Comparison of ENCODE assay signal across 11 mouse cellular contexts in the genomic region with DNA sequence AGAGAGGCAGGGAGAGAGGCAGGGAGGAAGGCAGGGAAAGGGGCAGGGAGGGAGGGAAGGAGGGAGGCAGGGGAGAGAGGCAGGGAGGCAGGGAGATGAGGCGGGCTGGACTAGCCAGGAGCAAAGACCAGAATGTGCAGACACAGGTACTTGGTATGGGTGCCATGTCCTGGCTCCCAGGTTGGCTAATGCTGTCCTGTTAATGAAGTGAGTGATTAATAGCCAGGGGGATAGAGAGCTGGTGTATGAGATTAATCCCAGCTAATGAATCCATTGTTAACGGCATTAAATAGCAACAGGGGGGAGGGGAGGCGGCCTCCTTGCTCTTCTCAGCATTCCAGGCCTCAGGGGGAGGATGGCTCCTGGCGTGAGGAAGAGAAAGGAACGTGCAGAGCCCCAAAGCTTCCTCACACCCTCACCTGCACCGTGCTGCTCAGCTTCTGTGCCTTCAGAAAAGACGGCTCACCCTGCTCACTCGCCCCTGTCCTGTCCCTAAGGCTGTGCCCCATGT. TPM values are rescaled to one million over a fixed set of nuclear protein-coding genes. Genes with fewer than 3 reads are reported as not detected.
A peak's percentile ranks its signal among the peaks of the same experiment; 100 is the strongest.
DNase-seq lines count a peak whose midpoint lies in the region; ATAC-seq and TF ChIP-seq lines count a peak whose summit lies in the region.
"Had no signal": no experiment of that assay in that cellular context is flagged by ENCODE, and none has a peak within 500 bp of the region (broad histone marks: within the 10 kb centered on the region; RNA-seq: fewer than 3 reads in every experiment).

No protein-coding gene starts in this region.

- no peak for TF ChIP-seq CTCF in liver, postnatal 0 days (IDR thresholded peaks at IDR 0.05; ENCODE audit: low read depth)

- H3K27ac ChIP-seq in neural tube, embryonic 11.5 days (ENCODE audit: low read depth, low read length) = no peak overlapping the region
- H3K27ac ChIP-seq in midbrain, embryonic 13.5 days = peak overlapping the region; percentile 76
- no peak overlapping the region for H3K27ac ChIP-seq in liver, postnatal 0 days (ENCODE audit: low read depth)
- H3K27ac ChIP-seq in heart, embryonic 12.5 days (ENCODE audit: poor library complexity, severe bottlenecking) = no peak overlapping the region
- H3K27ac ChIP-seq: macrophage had no signal

- WGBS in neural tube, embryonic 11.5 days = 11% methylated on average over 8 of the region's 8 CpGs
- WGBS in midbrain, embryonic 13.5 days = 4% methylated on average over 8 of the region's 8 CpGs
- 29% methylated on average over 7 of the region's 8 CpGs for WGBS in liver, postnatal 0 days (ENCODE audit: insufficient replicate concordance)
- 5% methylated on average over 8 of the region's 8 CpGs for WGBS in heart, embryonic 12.5 days

- no peak overlapping the region for H3K9ac ChIP-seq in neural tube, embryonic 11.5 days (ENCODE audit: low read length)
- H3K9ac ChIP-seq in midbrain, embryonic 13.5 days (replicated peaks) = 0 out of 2 replicates have a peak overlapping the region, but pooled peaks have one; percentile 23
- no peak overlapping the region for H3K9ac ChIP-seq in liver, postnatal 0 days (replicated peaks)
- H3K9ac ChIP-seq in heart, embryonic 12.5 days = no peak overlapping the region

- no peaks in the 10 kb centered on the region for H3K27me3 ChIP-seq in neural tube, embryonic 11.5 days (ENCODE audit: control insufficient read depth, insufficient read depth, low read length)
- H3K27me3 ChIP-seq in midbrain, embryonic 13.5 days = no peaks in the 10 kb centered on the region
- no peaks in the 10 kb centered on the region for H3K27me3 ChIP-seq in liver, postnatal 0 days (ENCODE audit: insufficient read depth, low read length)
- peaks cover 72% of the 10 kb centered on the region for H3K27me3 ChIP-seq in heart, embryonic 12.5 days (replicated peaks)

- H3K36me3 ChIP-seq in neural tube, embryonic 11.5 days (ENCODE audit: control insufficient read depth, insufficient read depth, low read length) = no peaks in the 10 kb centered on the region
- no peaks in the 10 kb centered on the region for H3K36me3 ChIP-seq in midbrain, embryonic 13.5 days
- H3K36me3 ChIP-seq in liver, postnatal 0 days (replicated peaks; ENCODE audit: insufficient read depth, low read length) = no peaks in the 10 kb centered on the region
- H3K36me3 ChIP-seq in heart, embryonic 12.5 days = no peaks in the 10 kb centered on the region

- no peaks in the 10 kb centered on the region for H3K9me3 ChIP-seq in neural tube, embryonic 11.5 days (ENCODE audit: control insufficient read depth, low read length)
- H3K9me3 ChIP-seq in midbrain, embryonic 13.5 days = no peaks in the 10 kb centered on the region
- H3K9me3 ChIP-seq in liver, postnatal 0 days (ENCODE audit: low read length) = no peaks in the 10 kb centered on the region
- no peaks in the 10 kb centered on the region for H3K9me3 ChIP-seq in heart, embryonic 12.5 days (replicated peaks)

- no peak overlapping the region for H3K4me3 ChIP-seq in neural tube, embryonic 11.5 days (ENCODE audit: low read depth, low read length)
- H3K4me3 ChIP-seq in midbrain, embryonic 13.5 days (replicated peaks) = no peak overlapping the region
- H3K4me3 ChIP-seq in liver, postnatal 0 days (ENCODE audit: low read depth, low read length) = no peak overlapping the region
- no peak overlapping the region for H3K4me3 ChIP-seq in heart, embryonic 12.5 days

- peak; percentile 24 for DNase-seq in neural tube, embryonic 11.5 days (ENCODE audit: low spot score)
- DNase-seq in neural tube, embryonic 10.5 days (ENCODE audit: extremely low spot score, low spot score) = no peak
- peak; percentile 7 to 25 for DNase-seq in kidney, adult 8-10 months
- DNase-seq in liver, postnatal 0 days = no peak
- DNase-seq in adrenal gland, postnatal 14 days = no peak
- no peak for DNase-seq in left cerebral cortex, adult 8-10 months (ENCODE audit: low spot score in 2 of 2)
- DNase-seq: adrenal gland, postnatal 10 days; cerebellum, adult 8-10 months had no signal

- H3K4me2 ChIP-seq in neural tube, embryonic 11.5 days (ENCODE audit: low read depth) = no peak overlapping the region
- H3K4me2 ChIP-seq in midbrain, embryonic 13.5 days (replicated peaks) = 0 out of 2 replicates have a peak overlapping the region, but pooled peaks have one; percentile 9
- no peak overlapping the region for H3K4me2 ChIP-seq in liver, postnatal 0 days (ENCODE audit: low read depth, low read length)
- H3K4me2 ChIP-seq in heart, embryonic 12.5 days = no peak overlapping the region

- TF ChIP-seq EP300 in liver, postnatal 0 days (IDR thresholded peaks at IDR 0.05; ENCODE audit: low read depth) = no peak

- peak; percentile 55 for ATAC-seq in neural tube, embryonic 11.5 days (ENCODE audit: insufficient read depth, low FRiP score, low TSS enrichment)
- ATAC-seq in midbrain, embryonic 13.5 days = peak; percentile 73
- no peak for ATAC-seq in liver, postnatal 0 days
- ATAC-seq in heart, embryonic 12.5 days (ENCODE audit: insufficient number of reproducible peaks, low FRiP score) = no peak

- H3K4me1 ChIP-seq in neural tube, embryonic 11.5 days (ENCODE audit: control insufficient read depth, insufficient read depth, low read length) = peaks cover 3% of the 10 kb centered on the region; the same call in 1 of the 2 replicates
- H3K4me1 ChIP-seq in midbrain, embryonic 13.5 days (replicated peaks) = peaks cover 19% of the 10 kb centered on the region
- H3K4me1 ChIP-seq in liver, postnatal 0 days (ENCODE audit: insufficient read depth) = no peaks in the 10 kb centered on the region
- peaks cover 5% of the 10 kb centered on the region for H3K4me1 ChIP-seq in heart, embryonic 12.5 days (replicated peaks)

RNA-seq across cellular contexts. Expression of gene Scmh1, which starts 45.0 kb away (rescaled TPM):
- polyA plus RNA-seq in neural tube, embryonic 11.5 days (2014; fragmentation: Nextera tagmentation; extraction: Ambion mirVana) = 59.4 and 60.1 TPM in 2 replicates
- 77.4 and 79.9 TPM in 2 replicates for polyA plus RNA-seq in midbrain, embryonic 13.5 days (2015; fragmentation: Nextera tagmentation; extraction: Ambion mirVana)
- polyA plus RNA-seq in liver, postnatal 0 days (2015; fragmentation: Nextera tagmentation; extraction: Ambion mirVana) = 9.0 and 10.7 TPM in 2 replicates
- 41.5 and 46.4 TPM in 2 replicates for total RNA-seq in adrenal gland, postnatal 14 days (2021)
- 90.1 and 102 TPM in 2 replicates for polyA plus RNA-seq in heart, embryonic 12.5 days (2016; fragmentation: Nextera tagmentation; extraction: Ambion mirVana)
- total RNA-seq in left cerebral cortex, adult 8-10 months (2022) = 10 to 100 TPM; 85.6 to 99.5 (median 87.5) TPM

Comparison
In these comparisons a context has a peak if more than half of its experiments do, and no peak if none do; other contexts are left out.
1. DNase-seq: peak in neural tube, embryonic 11.5 days (single experiment) and kidney, adult 8-10 months (2 of 2); none in neural tube, embryonic 10.5 days (single experiment), liver, postnatal 0 days (single experiment), adrenal gland, postnatal 14 days (single experiment) and left cerebral cortex, adult 8-10 months (0 of 2).
2. ATAC-seq: peak in neural tube, embryonic 11.5 days (single experiment) and midbrain, embryonic 13.5 days (single experiment); none in liver, postnatal 0 days (single experiment) and heart, embryonic 12.5 days (single experiment).